Mouse (Mus musculus) heart, postnatal 0 days (tissue): ENCODE results near the gene Dnajc17. TPM values are rescaled to one million over a fixed set of nuclear protein-coding genes. Genes with fewer than 3 reads are reported as not detected.

Source experiments
- ATAC-seq: fragments of 200-750 bp; cut with Nextera tagmentation; 2 replicates; pipeline ENCODE4 v1.8.0; 2017; ENCODE audit warnings: low read depth, moderate number of reproducible peaks, moderate library complexity; ENCODE audit not compliant: insufficient read depth
- DNase-seq: peaks from one replicate; pipeline ENCODE4 v3.0.0-alpha.2; 2016; ENCODE audit warnings: low spot score
- H3K27ac ChIP-seq: fragments of 300-500 bp; sonication (generic); 2 replicates; pipeline ENCODE4 v1.5.1; 2014; ENCODE audit warnings: low read depth, mild to moderate bottlenecking
- H3K27me3 ChIP-seq: fragments of 300-500 bp; sonication (generic); 2 replicates; pipeline ENCODE4 v1.6.1; 2014; ENCODE audit warnings: low read length, mixed read lengths; ENCODE audit not compliant: control insufficient read depth, insufficient read depth
- H3K36me3 ChIP-seq: fragments of 300-500 bp; sonication (generic); replicated peaks from 2 replicates; pipeline ENCODE4 v1.6.1; 2014; ENCODE audit warnings: low read length, mixed read lengths; ENCODE audit not compliant: control insufficient read depth, insufficient read depth
- H3K4me1 ChIP-seq: fragments of 300-500 bp; sonication (generic); 2 replicates; pipeline ENCODE4 v1.6.1; 2014; ENCODE audit warnings: antibody characterized with exemption; ENCODE audit not compliant: control insufficient read depth, insufficient read depth
- H3K4me2 ChIP-seq: fragments of 300-500 bp; sonication (generic); 2 replicates; pipeline ENCODE4 v1.6.1; 2014; ENCODE audit warnings: low read depth, mild to moderate bottlenecking, low read length, moderate library complexity
- H3K4me3 ChIP-seq: fragments of 300-500 bp; sonication (generic); 2 replicates; pipeline ENCODE4 v1.5.1; 2014; ENCODE audit warnings: low read depth, low read length
- H3K9ac ChIP-seq: fragments of 300-500 bp; sonication (generic); replicated peaks from 2 replicates; pipeline ENCODE4 v1.6.1; 2014; ENCODE audit warnings: low read depth, low read length, mixed read lengths
- H3K9me3 ChIP-seq: fragments of 300-500 bp; sonication (generic); replicated peaks from 2 replicates; pipeline ENCODE4 v1.6.1; 2016; ENCODE audit warnings: low read length; ENCODE audit not compliant: control insufficient read depth
- CTCF ChIP-seq: IDR thresholded peaks from 2 replicates; pipeline ENCODE4 v1.5.1; 2016; ENCODE audit warnings: antibody characterized with exemption, control low read depth, low read depth
- EP300 ChIP-seq: IDR thresholded peaks from 2 replicates; pipeline ENCODE4 v1.6.1; 2016; ENCODE audit warnings: antibody characterized with exemption, low read depth
- WGBS: fragments of 180-500 bp; shearing (Covaris S2); extraction: QIAGEN DNeasy Blood & Tissue Kit; methylation state at CpG from one replicate; pipeline ENCODE4 v1.1.7; 2014; 5-methylcytosine and 5-hydroxymethylcytosine counted together
- polyA plus RNA-seq: library from polyadenylated mRNA; unstranded; fragments of >200 nt; fragmentation: Nextera tagmentation; extraction: Ambion mirVana; gene quantifications from 2 replicates; pipeline ENCODE4 v1.2.1, GENCODE M21; 2015
- total RNA-seq: library from RNA; depleted of rRNA; stranded (reverse); fragments of >200 nt; gene quantifications from 2 replicates; pipeline ENCODE4 v1.2.3, GENCODE M21; 2014; ENCODE audit warnings: low replicate concordance

Gene Dnajc17
- total and polyA plus RNA-seq, 2 experiments from 2014 or later: 8.8 to 18.7 TPM

DNA sequence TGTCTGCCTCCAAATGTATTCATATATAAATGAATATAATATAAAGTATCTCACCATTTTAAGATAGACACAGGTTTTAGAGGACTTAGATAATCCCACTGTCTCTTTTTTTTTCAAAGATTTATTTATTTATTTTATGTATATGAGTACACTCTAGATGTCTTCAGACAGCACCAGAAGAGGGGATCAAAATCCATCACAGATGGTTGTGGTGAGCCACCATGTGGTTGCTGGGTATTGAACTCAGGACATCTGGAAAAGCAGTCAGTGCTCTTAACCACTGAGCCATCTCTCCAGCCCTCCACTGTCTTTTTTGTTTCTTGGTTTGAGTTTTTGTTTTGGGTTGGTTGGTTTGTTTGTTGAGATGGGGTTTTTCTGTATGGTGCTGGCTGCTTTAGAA lies 50.8 kb downstream of the Dnajc17 start:
- H3K9me3 ChIP-seq: no peaks in the 10 kb centered on the region
- no peaks in the 10 kb centered on the region for H3K27me3 ChIP-seq
- H3K36me3 ChIP-seq: peaks cover 15% of the 10 kb centered on the region
- H3K9ac ChIP-seq: no peak overlapping the region
- H3K4me1 ChIP-seq: peaks cover 17% of the 10 kb centered on the region
- TF ChIP-seq CTCF (no peak), EP300 (no peak)
- H3K27ac ChIP-seq: no peak overlapping the region
- no peak overlapping the region for H3K4me3 ChIP-seq
- ATAC-seq (no peak), DNase-seq (no peak)
- no peak overlapping the region for H3K4me2 ChIP-seq

GRCm38 (mm10) chr2:119156681-119157572 lies 51.7 kb downstream of the Dnajc17 start, which contains the start of gene Rmdn3:
Gene Rmdn3, minus strand, starts transcription at chr2:119157034.
- peak within 1 kb of the TSS; percentile 95 for H3K4me2 ChIP-seq
- H3K36me3 ChIP-seq: peaks cover 24% of the 10 kb centered on the region
- H3K27me3 ChIP-seq: no peaks in the 10 kb centered on the region
- H3K9ac ChIP-seq: peak within 1 kb of the TSS; percentile 96
- DNase-seq (peak; percentile 90), ATAC-seq (peak; percentile 90)
- WGBS: 2% methylated on average over 51 of the region's 57 CpGs
- H3K27ac ChIP-seq: peak within 1 kb of the TSS; percentile 77
- TF ChIP-seq EP300 (no peak), CTCF (no peak)
- H3K4me1 ChIP-seq: peaks cover 17% of the 10 kb centered on the region
- H3K4me3 ChIP-seq: peak within 1 kb of the TSS; percentile 98
- no peaks in the 10 kb centered on the region for H3K9me3 ChIP-seq

GRCm38 (mm10) chr2:119156081-119156680 lies 52.4 kb downstream of the Dnajc17 start:
- H3K9me3 ChIP-seq: no peaks in the 10 kb centered on the region
- ATAC-seq: peak; percentile 27; the same call in 1 of the 2 replicates
- H3K4me2 ChIP-seq: peak overlapping the region; percentile 95
- no peak for DNase-seq
- H3K27ac ChIP-seq: peak overlapping the region; percentile 77
- peak overlapping the region; percentile 98 for H3K4me3 ChIP-seq
- H3K36me3 ChIP-seq: peaks cover 31% of the 10 kb centered on the region
- no peaks in the 10 kb centered on the region for H3K27me3 ChIP-seq
- peak overlapping the region; percentile 96 for H3K9ac ChIP-seq
- WGBS: 3% methylated on average over 34 of the region's 34 CpGs
- no peak for TF ChIP-seq EP300
- TF ChIP-seq CTCF: no peak
- peaks cover 11% of the 10 kb centered on the region for H3K4me1 ChIP-seq

GRCm38 (mm10) chr2:119155388-119155787 lies 53.2 kb downstream of the Dnajc17 start:
- no peaks in the 10 kb centered on the region for H3K27me3 ChIP-seq
- H3K27ac ChIP-seq: no peak overlapping the region
- no peaks in the 10 kb centered on the region for H3K9me3 ChIP-seq
- H3K4me1 ChIP-seq: peaks cover 9% of the 10 kb centered on the region; the same call in 1 of the 2 replicates
- peak overlapping the region; percentile 98 for H3K4me3 ChIP-seq
- H3K4me2 ChIP-seq: peak overlapping the region; percentile 95
- 27% methylated on average over 9 of the region's 9 CpGs for WGBS
- peaks cover 39% of the 10 kb centered on the region for H3K36me3 ChIP-seq
- TF ChIP-seq EP300 (no peak), CTCF (no peak)
- no peak overlapping the region; the same call in 1 of the 2 replicates for H3K9ac ChIP-seq
- ATAC-seq: no peak
- DNase-seq: no peak

DNA sequence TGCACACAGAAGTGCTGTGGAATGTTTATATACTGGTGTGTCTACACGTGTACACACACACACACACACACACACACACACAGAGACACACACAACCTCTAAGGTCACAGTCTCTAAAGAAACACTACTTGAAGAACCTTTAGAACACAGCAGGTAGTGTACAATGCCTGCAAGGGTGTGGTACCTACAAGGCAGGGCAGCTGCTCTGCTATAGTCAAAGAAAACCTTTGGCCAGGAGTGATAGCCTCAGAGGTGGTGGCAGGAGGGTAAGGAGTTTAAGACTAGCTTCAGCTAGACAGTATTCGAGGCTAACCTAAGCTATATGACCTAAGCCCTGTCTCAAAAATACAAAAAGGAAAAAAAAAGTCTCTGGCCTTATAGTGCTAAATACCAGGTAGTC lies 53.9 kb downstream of the Dnajc17 start:
- no peak overlapping the region for H3K9ac ChIP-seq
- H3K4me3 ChIP-seq: no peak overlapping the region
- peaks cover 9% of the 10 kb centered on the region; the same call in 1 of the 2 replicates for H3K4me1 ChIP-seq
- H3K4me2 ChIP-seq: no peak overlapping the region
- no peak overlapping the region for H3K27ac ChIP-seq
- DNase-seq (no peak), ATAC-seq (no peak)
- peaks cover 46% of the 10 kb centered on the region for H3K36me3 ChIP-seq
- H3K9me3 ChIP-seq: no peaks in the 10 kb centered on the region
- H3K27me3 ChIP-seq: no peaks in the 10 kb centered on the region
- TF ChIP-seq EP300 (no peak), CTCF (no peak)
- WGBS: 75% methylated on average over 2 of the region's 2 CpGs
